Comparison of ENCODE assay signal across 8 mouse cellular contexts in genomic region chr15:27884347-27885250, GRCm38 (mm10).
DNase-seq lines count a peak whose midpoint lies in the region; ATAC-seq lines count a peak whose summit lies in the region.

No protein-coding gene starts in this region.

- peak; percentile 80 for ATAC-seq in common myeloid progenitor, adult 5-6 weeks (replicated peaks; ENCODE audit: low read depth, poor library complexity, severe bottlenecking)
- peak; percentile 81 for ATAC-seq in intestine, embryonic 15.5 days

- WGBS in intestine, embryonic 15.5 days, result 76% methylated on average over 17 of the region's 17 CpGs

- H3K27ac ChIP-seq in intestine, embryonic 15.5 days, result no peak overlapping the region

- no peaks in the 10 kb centered on the region for H3K9me3 ChIP-seq in intestine, embryonic 15.5 days

- no peak overlapping the region for H3K9ac ChIP-seq in intestine, embryonic 15.5 days

- peak; percentile 77 for DNase-seq in adrenal gland, adult 2 months
- peak; percentile 28 to 48 for DNase-seq in gastrocnemius, adult 8-10 months (ENCODE audit: low spot score in 2 of 2)
- peak; percentile 79 to 84 for DNase-seq in left cerebral cortex, postnatal 10 days (ENCODE audit: extremely low spot score in 1 of 2, low spot score in 2 of 2)
- DNase-seq in mesoderm, embryonic 11.5 days (ENCODE audit: low read depth, low spot score), result peak; percentile 84
- DNase-seq in right cerebral cortex, postnatal 25 days, result peak; percentile 65
- DNase-seq in yolk sac, embryonic 10.5 days (ENCODE audit: low spot score), result peak; percentile 53

- peaks cover 9% of the 10 kb centered on the region for H3K36me3 ChIP-seq in intestine, embryonic 15.5 days

- intact Hi-C loops in left cerebral cortex, postnatal 10 days (cut with DNase I), result no loop called here

- no peaks in the 10 kb centered on the region for H3K4me1 ChIP-seq in intestine, embryonic 15.5 days (replicated peaks)

- no peaks in the 10 kb centered on the region for H3K27me3 ChIP-seq in intestine, embryonic 15.5 days (replicated peaks)

- no peak overlapping the region for H3K4me2 ChIP-seq in intestine, embryonic 15.5 days (replicated peaks)

- no peak overlapping the region for H3K4me3 ChIP-seq in intestine, embryonic 15.5 days (replicated peaks)
